Comparison of ENCODE assay signal across 16 mouse cellular contexts in the genomic region with DNA sequence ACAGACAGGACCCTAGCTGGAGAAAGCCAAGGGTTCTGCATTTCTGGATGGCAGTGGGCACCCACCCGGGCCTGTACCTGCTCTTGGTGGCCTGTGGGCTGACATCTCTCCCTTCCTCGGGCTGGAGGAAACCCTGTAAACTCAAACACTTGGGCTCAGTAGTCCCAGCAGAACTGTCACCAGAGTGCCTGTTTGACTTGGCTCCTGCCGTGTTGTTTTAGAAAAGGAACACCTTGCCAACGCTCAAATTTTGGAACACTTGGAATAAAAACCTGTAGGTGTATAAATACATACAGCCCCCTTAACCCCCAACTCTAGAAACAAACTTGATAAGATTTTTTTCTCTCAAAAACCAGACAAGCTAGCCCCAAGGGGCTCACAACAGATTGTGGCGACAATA.
DNase-seq lines count a peak whose midpoint lies in the region; ATAC-seq and TF ChIP-seq lines count a peak whose summit lies in the region.
"Had no signal": no experiment of that assay in that cellular context is flagged by ENCODE, and none has a peak within 500 bp of the region (broad histone marks: within the 10 kb centered on the region; RNA-seq: fewer than 3 reads in every experiment).

No protein-coding gene starts in this region.

- no peak overlapping the region for H3K4me2 ChIP-seq in intestine, embryonic 15.5 days (replicated peaks)
- H3K4me2 ChIP-seq in intestine, postnatal 0 days (replicated peaks; ENCODE audit: low read depth) = no peak overlapping the region
- H3K4me2 ChIP-seq in lung, embryonic 15.5 days = no peak overlapping the region
- H3K4me2 ChIP-seq in intestine, embryonic 16.5 days (ENCODE audit: low read depth, low read length) = no peak overlapping the region
- no peak overlapping the region for H3K4me2 ChIP-seq in stomach, postnatal 0 days (replicated peaks; ENCODE audit: low read depth)
- H3K4me2 ChIP-seq: forebrain, embryonic 15.5 days; hindbrain, embryonic 13.5 days; limb, embryonic 12.5 days; neural tube, embryonic 13.5 days had no signal

- no peaks in the 10 kb centered on the region for H3K27me3 ChIP-seq in intestine, embryonic 15.5 days (replicated peaks)
- no peaks in the 10 kb centered on the region for H3K27me3 ChIP-seq in intestine, postnatal 0 days (replicated peaks; ENCODE audit: control insufficient read depth, insufficient read depth, low read length)
- no peaks in the 10 kb centered on the region for H3K27me3 ChIP-seq in lung, embryonic 15.5 days
- no peaks in the 10 kb centered on the region for H3K27me3 ChIP-seq in intestine, embryonic 16.5 days (replicated peaks; ENCODE audit: control insufficient read depth, insufficient read depth, low read length)
- no peaks in the 10 kb centered on the region for H3K27me3 ChIP-seq in stomach, postnatal 0 days (ENCODE audit: control insufficient read depth, insufficient read depth, low read length)
- H3K27me3 ChIP-seq: forebrain, embryonic 15.5 days had no signal

- no peak overlapping the region for H3K4me3 ChIP-seq in intestine, embryonic 15.5 days (replicated peaks)
- no peak overlapping the region for H3K4me3 ChIP-seq in intestine, postnatal 0 days (ENCODE audit: low read depth, low read length)
- H3K4me3 ChIP-seq in lung, embryonic 15.5 days = no peak overlapping the region
- no peak overlapping the region for H3K4me3 ChIP-seq in intestine, embryonic 16.5 days (ENCODE audit: low read length)
- H3K4me3 ChIP-seq in stomach, postnatal 0 days (ENCODE audit: low read depth, low read length) = no peak overlapping the region
- H3K4me3 ChIP-seq: forebrain, embryonic 15.5 days; hindbrain, embryonic 13.5 days; limb, embryonic 12.5 days; neural tube, embryonic 13.5 days had no signal

- H3K9me3 ChIP-seq in intestine, embryonic 15.5 days = no peaks in the 10 kb centered on the region
- no peaks in the 10 kb centered on the region for H3K9me3 ChIP-seq in intestine, postnatal 0 days (ENCODE audit: control insufficient read depth)
- H3K9me3 ChIP-seq in lung, embryonic 15.5 days = no peaks in the 10 kb centered on the region
- H3K9me3 ChIP-seq in intestine, embryonic 16.5 days (ENCODE audit: control insufficient read depth, low read length) = no peaks in the 10 kb centered on the region
- H3K9me3 ChIP-seq in stomach, postnatal 0 days (ENCODE audit: control insufficient read depth, low read length) = no peaks in the 10 kb centered on the region
- H3K9me3 ChIP-seq: forebrain, embryonic 15.5 days; hindbrain, embryonic 13.5 days; limb, embryonic 12.5 days; neural tube, embryonic 13.5 days had no signal

- no peak for ATAC-seq in intestine, embryonic 15.5 days
- no peak for ATAC-seq in intestine, postnatal 0 days
- no peak for ATAC-seq in lung, embryonic 15.5 days (ENCODE audit: borderline replicate concordance, extremely low read depth, low FRiP score, low TSS enrichment)
- no peak for ATAC-seq in intestine, embryonic 16.5 days
- ATAC-seq in stomach, postnatal 0 days (ENCODE audit: low FRiP score, low TSS enrichment) = no peak
- ATAC-seq: CD4-positive, CD25-positive, alpha-beta regulatory T cell, adult 4 months had no signal

- TF ChIP-seq EP300 in stomach, postnatal 0 days (optimal IDR thresholded peaks at IDR 0.05) = no peak

- WGBS in intestine, embryonic 15.5 days = 69% methylated on average over 5 of the region's 5 CpGs
- 74% methylated on average over 5 of the region's 5 CpGs for WGBS in intestine, postnatal 0 days
- 29% methylated on average over 5 of the region's 5 CpGs for WGBS in lung, embryonic 15.5 days
- 72% methylated on average over 5 of the region's 5 CpGs for WGBS in intestine, embryonic 16.5 days
- WGBS in stomach, postnatal 0 days = 64% methylated on average over 5 of the region's 5 CpGs

- H3K36me3 ChIP-seq in intestine, embryonic 15.5 days = no peaks in the 10 kb centered on the region
- no peaks in the 10 kb centered on the region for H3K36me3 ChIP-seq in intestine, postnatal 0 days (ENCODE audit: control insufficient read depth, insufficient read depth)
- no peaks in the 10 kb centered on the region for H3K36me3 ChIP-seq in lung, embryonic 15.5 days
- no peaks in the 10 kb centered on the region for H3K36me3 ChIP-seq in intestine, embryonic 16.5 days (ENCODE audit: control insufficient read depth, insufficient read depth, low read length)
- H3K36me3 ChIP-seq in stomach, postnatal 0 days (ENCODE audit: control insufficient read depth, insufficient read depth, low read length) = no peaks in the 10 kb centered on the region
- H3K36me3 ChIP-seq: forebrain, embryonic 15.5 days; hindbrain, embryonic 13.5 days; limb, embryonic 12.5 days; neural tube, embryonic 13.5 days had no signal

- TF ChIP-seq CTCF in intestine, postnatal 0 days (IDR thresholded peaks at IDR 0.05; ENCODE audit: low read depth) = no peak
- TF ChIP-seq CTCF in stomach, postnatal 0 days (IDR thresholded peaks at IDR 0.05; ENCODE audit: low read depth) = no peak

- no peak for DNase-seq in lung, postnatal 25 days (ENCODE audit: low spot score)
- DNase-seq in stomach, postnatal 0 days (ENCODE audit: low spot score) = no peak
- DNase-seq in left cerebral cortex, adult 8-10 months (ENCODE audit: low spot score in 2 of 2) = no peak
- DNase-seq: adrenal gland, adult 2 months; cerebellum, adult 11-12 months; kidney, adult 18-20 months; thymus, adult 2 months had no signal

- no peak overlapping the region for H3K9ac ChIP-seq in intestine, embryonic 15.5 days
- H3K9ac ChIP-seq in intestine, postnatal 0 days (ENCODE audit: low read depth, low read length) = no peak overlapping the region
- H3K9ac ChIP-seq in lung, embryonic 15.5 days = no peak overlapping the region
- H3K9ac ChIP-seq in intestine, embryonic 16.5 days (ENCODE audit: low read depth, low read length) = no peak overlapping the region
- H3K9ac ChIP-seq in stomach, postnatal 0 days (ENCODE audit: low read length) = no peak overlapping the region
- H3K9ac ChIP-seq: forebrain, embryonic 15.5 days; hindbrain, embryonic 13.5 days; neural tube, embryonic 13.5 days had no signal

- H3K27ac ChIP-seq in intestine, embryonic 15.5 days = peak overlapping the region; percentile 68; the same call in 1 of the 2 replicates
- no peak overlapping the region for H3K27ac ChIP-seq in intestine, postnatal 0 days (ENCODE audit: low read depth, low read length)
- peak overlapping the region; percentile 94 for H3K27ac ChIP-seq in lung, embryonic 15.5 days
- H3K27ac ChIP-seq in intestine, embryonic 16.5 days (ENCODE audit: low read length) = peak overlapping the region; percentile 82
- H3K27ac ChIP-seq in stomach, postnatal 0 days (replicated peaks) = peak overlapping the region; percentile 71; the same call in 1 of the 2 replicates
- H3K27ac ChIP-seq: forebrain, embryonic 15.5 days; hindbrain, embryonic 13.5 days; limb, embryonic 12.5 days; neural tube, embryonic 13.5 days had no signal

- peaks cover 37% of the 10 kb centered on the region for H3K4me1 ChIP-seq in intestine, embryonic 15.5 days (replicated peaks)
- H3K4me1 ChIP-seq in intestine, postnatal 0 days (replicated peaks; ENCODE audit: control insufficient read depth, insufficient read depth, low read length) = peaks cover 7% of the 10 kb centered on the region
- H3K4me1 ChIP-seq in lung, embryonic 15.5 days = peaks cover 54% of the 10 kb centered on the region
- H3K4me1 ChIP-seq in intestine, embryonic 16.5 days (ENCODE audit: control insufficient read depth, insufficient read depth, low read length) = peaks cover 41% of the 10 kb centered on the region
- peaks cover 14% of the 10 kb centered on the region; the same call in 1 of the 2 replicates for H3K4me1 ChIP-seq in stomach, postnatal 0 days (replicated peaks; ENCODE audit: control insufficient read depth, insufficient read depth)
